Mouse (Mus musculus) forebrain, embryonic 13.5 days (tissue): Measurements from ENCODE around the gene Gm5089. TPM values are rescaled to one million over a fixed set of nuclear protein-coding genes. Genes with fewer than 3 reads are reported as not detected.

Experiments
- ATAC-seq: fragments of 200-750 bp; cut with Nextera tagmentation; 2 replicates; pipeline ENCODE4 v1.8.0; 2017
- H3K27ac ChIP-seq: fragments of 300-500 bp; sonication (generic); 2 replicates; pipeline ENCODE4 v1.5.1; 2015; ENCODE audit warnings: inconsistent platforms, mild to moderate bottlenecking, moderate library complexity
- H3K27me3 ChIP-seq: fragments of 300-500 bp; sonication (generic); 2 replicates; pipeline ENCODE4 v1.6.1; 2015; ENCODE audit warnings: mild to moderate bottlenecking, inconsistent platforms
- H3K36me3 ChIP-seq: fragments of 300-500 bp; sonication (generic); 2 replicates; pipeline ENCODE4 v1.6.1; 2015; ENCODE audit warnings: mild to moderate bottlenecking, inconsistent platforms; ENCODE audit not compliant: poor library complexity, severe bottlenecking
- H3K4me1 ChIP-seq: fragments of 300-500 bp; sonication (generic); 2 replicates; pipeline ENCODE4 v1.6.1; 2015; ENCODE audit warnings: inconsistent platforms
- H3K4me2 ChIP-seq: fragments of 300-500 bp; sonication (generic); 2 replicates; pipeline ENCODE4 v1.6.1; 2015; ENCODE audit warnings: inconsistent platforms, mild to moderate bottlenecking, moderate library complexity
- H3K4me3 ChIP-seq: fragments of 300-500 bp; sonication (generic); 2 replicates; pipeline ENCODE4 v1.5.1; 2015; ENCODE audit warnings: mild to moderate bottlenecking, inconsistent platforms
- H3K9ac ChIP-seq: fragments of 300-500 bp; sonication (generic); 2 replicates; pipeline ENCODE4 v1.6.1; 2015; ENCODE audit warnings: mild to moderate bottlenecking, inconsistent platforms
- H3K9me3 ChIP-seq: fragments of 300-500 bp; sonication (generic); replicated peaks from 2 replicates; pipeline ENCODE4 v1.6.1; 2016; ENCODE audit warnings: inconsistent platforms
- WGBS: fragments of 180-500 bp; shearing (Covaris S2); methylation state at CpG from one replicate; pipeline ENCODE4 v1.1.7; 2015; 5-methylcytosine and 5-hydroxymethylcytosine counted together
- polyA plus RNA-seq: library from polyadenylated mRNA; unstranded; fragments of >200 nt; fragmentation: Nextera tagmentation; extraction: Ambion mirVana; gene quantifications from 2 replicates; pipeline ENCODE4 v1.2.1, GENCODE M21; 2015

Gm5089 gene
- polyA plus RNA-seq, 1 experiment from 2014 or later: 1.6 TPM

GRCm38 (mm10) chr14:122436850-122437249 lies 14.1 kb downstream of the Gm5089 start:
- H3K36me3 ChIP-seq: no peaks in the 10 kb centered on the region
- peak; percentile 83 for ATAC-seq
- no peak overlapping the region for H3K4me2 ChIP-seq
- no peak overlapping the region for H3K4me3 ChIP-seq
- WGBS: 55% methylated on average over 10 of the region's 10 CpGs
- no peaks in the 10 kb centered on the region for H3K27me3 ChIP-seq
- H3K9ac ChIP-seq: no peak overlapping the region
- H3K9me3 ChIP-seq: no peaks in the 10 kb centered on the region
- H3K27ac ChIP-seq: no peak overlapping the region
- H3K4me1 ChIP-seq: 0 out of 2 replicates have a peak, but pooled peaks cover 7% of the 10 kb centered on the region

GRCm38 (mm10) chr14:122434039-122434438 lies 16.9 kb downstream of the Gm5089 start:
- Histone ChIP-seq H3K9ac (no peak overlapping the region), H3K4me3 (no peak overlapping the region), H3K36me3 (no peaks in the 10 kb centered on the region), H3K4me1 (0 out of 2 replicates have a peak, but pooled peaks cover 7% of the 10 kb centered on the region), H3K27me3 (no peaks in the 10 kb centered on the region), H3K27ac (no peak overlapping the region), H3K4me2 (no peak overlapping the region), H3K9me3 (no peaks in the 10 kb centered on the region)
- WGBS: 89% methylated on average over 10 of the region's 10 CpGs
- ATAC-seq: no peak

- 59% methylated on average over 3 of the region's 3 CpGs for WGBS
- Histone ChIP-seq H3K4me3 (no peak overlapping the region), H3K27ac (no peak overlapping the region), H3K4me1 (peaks cover 10% of the 10 kb centered on the region; the same call in 1 of the 2 replicates), H3K27me3 (no peaks in the 10 kb centered on the region), H3K9me3 (no peaks in the 10 kb centered on the region), H3K9ac (no peak overlapping the region), H3K36me3 (no peaks in the 10 kb centered on the region), H3K4me2 (no peak overlapping the region)
- no peak for ATAC-seq
These were observed 18.4 kb downstream of the Gm5089 start for GRCm38 (mm10) chr14:122432558-122432957.

GRCm38 (mm10) chr14:122427654-122428053 lies 23.3 kb downstream of the Gm5089 start:
- Histone ChIP-seq H3K9me3 (no peaks in the 10 kb centered on the region), H3K27me3 (no peaks in the 10 kb centered on the region), H3K4me3 (no peak overlapping the region), H3K27ac (no peak overlapping the region), H3K4me2 (no peak overlapping the region), H3K4me1 (peaks cover 26% of the 10 kb centered on the region), H3K9ac (no peak overlapping the region), H3K36me3 (no peaks in the 10 kb centered on the region)
- ATAC-seq: no peak
- 81% methylated on average over 3 of the region's 3 CpGs for WGBS

- peak; percentile 55; the same call in 1 of the 2 replicates for ATAC-seq
These were observed 23.7 kb downstream of the Gm5089 start for GRCm38 (mm10) chr14:122427204-122427560.

GRCm38 (mm10) chr14:122426529-122427203 lies 24.2 kb downstream of the Gm5089 start:
- H3K27ac ChIP-seq: no peak overlapping the region
- peak; percentile 10; the same call in 1 of the 2 replicates for ATAC-seq

More at GRCm38 (mm10) chr14:122427204-122427560, 23.7 kb downstream of the Gm5089 start:
- H3K9me3 ChIP-seq: no peaks in the 10 kb centered on the region
- H3K4me3 ChIP-seq: no peak overlapping the region
- 54% methylated on average over 8 of the region's 8 CpGs for WGBS
- H3K4me2 ChIP-seq: no peak overlapping the region
- no peaks in the 10 kb centered on the region for H3K27me3 ChIP-seq
- no peak overlapping the region for H3K27ac ChIP-seq
- H3K36me3 ChIP-seq: no peaks in the 10 kb centered on the region
- H3K4me1 ChIP-seq: peaks cover 26% of the 10 kb centered on the region
- no peak overlapping the region for H3K9ac ChIP-seq

GRCm38 (mm10) chr14:122424441-122424840 lies 26.5 kb downstream of the Gm5089 start:
- H3K4me3 ChIP-seq: no peak overlapping the region
- 59% methylated on average over 3 of the region's 3 CpGs for WGBS
- H3K4me2 ChIP-seq: no peak overlapping the region
- H3K27me3 ChIP-seq: no peaks in the 10 kb centered on the region
- no peaks in the 10 kb centered on the region for H3K9me3 ChIP-seq
- ATAC-seq: no peak
- H3K9ac ChIP-seq: no peak overlapping the region
- H3K4me1 ChIP-seq: peaks cover 29% of the 10 kb centered on the region
- no peaks in the 10 kb centered on the region for H3K36me3 ChIP-seq
- no peak overlapping the region for H3K27ac ChIP-seq

More at GRCm38 (mm10) chr14:122426529-122427203, 24.2 kb downstream of the Gm5089 start:
- no peak overlapping the region for H3K9ac ChIP-seq
- no peaks in the 10 kb centered on the region for H3K27me3 ChIP-seq
- no peak overlapping the region for H3K4me3 ChIP-seq
- no peak overlapping the region for H3K4me2 ChIP-seq
- no peaks in the 10 kb centered on the region for H3K36me3 ChIP-seq
- WGBS: 63% methylated on average over 10 of the region's 10 CpGs
- H3K9me3 ChIP-seq: no peaks in the 10 kb centered on the region
- H3K4me1 ChIP-seq: peaks cover 26% of the 10 kb centered on the region

- Histone ChIP-seq H3K4me3 (no peak overlapping the region), H3K27me3 (peaks cover 8% of the 10 kb centered on the region; the same call in 1 of the 2 replicates), H3K27ac (peak overlapping the region; percentile 36; the same call in 1 of the 2 replicates), H3K4me1 (peaks cover 13% of the 10 kb centered on the region), H3K36me3 (no peaks in the 10 kb centered on the region), H3K9ac (no peak overlapping the region), H3K4me2 (no peak overlapping the region), H3K9me3 (no peaks in the 10 kb centered on the region)
- peak; percentile 27; the same call in 1 of the 2 replicates for ATAC-seq
- WGBS: 1% methylated on average over 4 of the region's 4 CpGs
These were observed 34.6 kb downstream of the Gm5089 start for GRCm38 (mm10) chr14:122416166-122416771.

- Histone ChIP-seq H3K9me3 (no peaks in the 10 kb centered on the region), H3K4me2 (no peak overlapping the region), H3K4me1 (peaks cover 10% of the 10 kb centered on the region), H3K36me3 (no peaks in the 10 kb centered on the region), H3K27ac (no peak overlapping the region), H3K4me3 (no peak overlapping the region), H3K27me3 (peaks cover 16% of the 10 kb centered on the region), H3K9ac (no peak overlapping the region)
- WGBS: 92% methylated on average over 2 of the region's 2 CpGs
- ATAC-seq: no peak
These were observed 36.1 kb downstream of the Gm5089 start for GRCm38 (mm10) chr14:122414786-122415185.

- ATAC-seq: no peak
- peaks cover 25% of the 10 kb centered on the region for H3K27me3 ChIP-seq
- H3K9ac ChIP-seq: no peak overlapping the region
- H3K4me1 ChIP-seq: peaks cover 10% of the 10 kb centered on the region
- no peak overlapping the region for H3K4me3 ChIP-seq
- H3K9me3 ChIP-seq: no peaks in the 10 kb centered on the region
- no peak overlapping the region for H3K4me2 ChIP-seq
- WGBS: 82% methylated on average over 2 of the region's 2 CpGs
- no peaks in the 10 kb centered on the region for H3K36me3 ChIP-seq
- no peak overlapping the region for H3K27ac ChIP-seq
These were observed 37.4 kb downstream of the Gm5089 start for GRCm38 (mm10) chr14:122413542-122413928.

GRCm38 (mm10) chr14:122412841-122413541 lies 37.9 kb downstream of the Gm5089 start:
- H3K27me3 ChIP-seq: peaks cover 30% of the 10 kb centered on the region
- no peak overlapping the region for H3K4me3 ChIP-seq
- no peak overlapping the region for H3K27ac ChIP-seq
- H3K4me2 ChIP-seq: no peak overlapping the region
- WGBS: 63% methylated on average over 2 of the region's 2 CpGs
- H3K9ac ChIP-seq: no peak overlapping the region
- peaks cover 10% of the 10 kb centered on the region for H3K4me1 ChIP-seq
- no peaks in the 10 kb centered on the region for H3K9me3 ChIP-seq
- H3K36me3 ChIP-seq: no peaks in the 10 kb centered on the region
- no peak for ATAC-seq
